ENCODE assay signal across 26 mouse cellular contexts in the genomic region with DNA sequence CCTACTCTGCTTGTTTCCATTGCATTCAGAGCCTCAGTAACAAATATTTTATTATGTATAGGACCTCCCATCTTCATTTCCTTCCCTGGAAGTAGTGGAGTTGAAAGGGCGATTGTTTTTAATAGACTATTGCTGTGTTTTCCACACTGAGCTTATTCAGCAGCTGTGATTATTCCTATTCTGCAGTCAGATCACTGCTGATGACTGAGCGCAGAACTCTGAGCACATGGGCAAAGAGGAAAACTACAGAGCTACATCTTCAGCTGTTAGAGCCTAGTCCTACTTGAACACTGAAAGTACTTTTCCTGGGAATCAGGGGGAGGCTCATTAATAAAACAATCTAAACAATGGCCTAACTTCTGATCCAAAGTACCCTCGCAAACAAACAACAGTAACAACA. TPM values are rescaled to one million over a fixed set of nuclear protein-coding genes. Genes with fewer than 3 reads are reported as not detected.
"Had no signal": no experiment of that assay in that cellular context is flagged by ENCODE, and none has a peak within 500 bp of the region (broad histone marks: within the 10 kb centered on the region; RNA-seq: fewer than 3 reads in every experiment).

No protein-coding gene starts in this region.

- H3K27me3 ChIP-seq: heart, embryonic 12.5 days; hindbrain, embryonic 13.5 days; intestine, embryonic 15.5 days; limb, embryonic 13.5 days; limb, embryonic 15.5 days; liver, embryonic 12.5 days had no signal

- H3K9ac ChIP-seq: heart, embryonic 12.5 days; hindbrain, embryonic 13.5 days; intestine, embryonic 15.5 days; limb, embryonic 13.5 days; limb, embryonic 15.5 days; liver, embryonic 12.5 days; liver, embryonic 14.5 days had no signal

- H3K4me2 ChIP-seq: heart, embryonic 12.5 days; hindbrain, embryonic 13.5 days; intestine, embryonic 15.5 days; limb, embryonic 13.5 days; limb, embryonic 15.5 days; liver, embryonic 12.5 days had no signal

- H3K4me1 ChIP-seq: heart, embryonic 10.5 days; heart, embryonic 12.5 days; intestine, embryonic 15.5 days; limb, embryonic 15.5 days; liver, embryonic 12.5 days had no signal

- H3K36me3 ChIP-seq: heart, embryonic 10.5 days; heart, embryonic 12.5 days; hindbrain, embryonic 10.5 days; hindbrain, embryonic 13.5 days; intestine, embryonic 15.5 days; limb, embryonic 13.5 days; limb, embryonic 15.5 days; liver, embryonic 12.5 days had no signal

- DNase-seq: gastrocnemius, adult 2 months; gastrocnemius, postnatal 10 days; gastrocnemius, postnatal 25 days; heart, adult 18-20 months; heart, postnatal 10 days; heart, postnatal 4 days; kidney, adult 18-20 months; kidney, adult 8-10 months; kidney, postnatal 10 days; kidney, postnatal 25 days; kidney, postnatal 4 days; left cerebral cortex, postnatal 4 days; lung, adult 18-20 months had no signal

- H3K9me3 ChIP-seq: heart, embryonic 10.5 days; heart, embryonic 12.5 days; hindbrain, embryonic 10.5 days; hindbrain, embryonic 13.5 days; intestine, embryonic 15.5 days; limb, embryonic 13.5 days; limb, embryonic 15.5 days; liver, embryonic 12.5 days had no signal

- H3K27ac ChIP-seq: gastrocnemius, adult 2 months; heart, embryonic 10.5 days; hindbrain, embryonic 10.5 days; hindbrain, embryonic 13.5 days; intestine, embryonic 15.5 days; layer of hippocampus, adult 2 months; limb, embryonic 13.5 days; limb, embryonic 15.5 days; liver, embryonic 12.5 days; liver, embryonic 14.5 days had no signal

- H3K4me3 ChIP-seq: gastrocnemius, adult 2 months; heart, embryonic 10.5 days; heart, embryonic 12.5 days; hindbrain, embryonic 10.5 days; hindbrain, embryonic 13.5 days; intestine, embryonic 15.5 days; layer of hippocampus, adult 2 months; limb, embryonic 13.5 days; limb, embryonic 15.5 days; liver, embryonic 12.5 days had no signal

- ATAC-seq: inflammation-experienced regulatory T-cells, adult 6 months; intestine, embryonic 15.5 days; intestine, postnatal 0 days; liver, embryonic 12.5 days had no signal

RNA-seq across cellular contexts. Expression of gene Nav3, which starts 23.2 kb away (rescaled TPM):
- total RNA-seq: granulocyte monocyte progenitor cell, adult 5-6 weeks had no signal
